Mouse (Mus musculus) forebrain, embryonic 13.5 days (tissue): ENCODE measurements around the gene Sf3b6. TPM values are rescaled to one million over a fixed set of nuclear protein-coding genes. Genes with fewer than 3 reads are reported as not detected.

Experiments used
- ATAC-seq: fragments of 200-750 bp; cut with Nextera tagmentation; 2 replicates; pipeline ENCODE4 v1.8.0; 2017
- H3K27ac ChIP-seq: fragments of 300-500 bp; sonication (generic); 2 replicates; pipeline ENCODE4 v1.5.1; 2015; ENCODE audit warnings: inconsistent platforms, mild to moderate bottlenecking, moderate library complexity
- H3K27me3 ChIP-seq: fragments of 300-500 bp; sonication (generic); 2 replicates; pipeline ENCODE4 v1.6.1; 2015; ENCODE audit warnings: mild to moderate bottlenecking, inconsistent platforms
- H3K36me3 ChIP-seq: fragments of 300-500 bp; sonication (generic); 2 replicates; pipeline ENCODE4 v1.6.1; 2015; ENCODE audit warnings: mild to moderate bottlenecking, inconsistent platforms; ENCODE audit not compliant: poor library complexity, severe bottlenecking
- H3K4me1 ChIP-seq: fragments of 300-500 bp; sonication (generic); 2 replicates; pipeline ENCODE4 v1.6.1; 2015; ENCODE audit warnings: inconsistent platforms
- H3K4me2 ChIP-seq: fragments of 300-500 bp; sonication (generic); 2 replicates; pipeline ENCODE4 v1.6.1; 2015; ENCODE audit warnings: inconsistent platforms, mild to moderate bottlenecking, moderate library complexity
- H3K4me3 ChIP-seq: fragments of 300-500 bp; sonication (generic); 2 replicates; pipeline ENCODE4 v1.5.1; 2015; ENCODE audit warnings: mild to moderate bottlenecking, inconsistent platforms
- H3K9ac ChIP-seq: fragments of 300-500 bp; sonication (generic); 2 replicates; pipeline ENCODE4 v1.6.1; 2015; ENCODE audit warnings: mild to moderate bottlenecking, inconsistent platforms
- H3K9me3 ChIP-seq: fragments of 300-500 bp; sonication (generic); replicated peaks from 2 replicates; pipeline ENCODE4 v1.6.1; 2016; ENCODE audit warnings: inconsistent platforms
- WGBS: fragments of 180-500 bp; shearing (Covaris S2); methylation state at CpG from one replicate; pipeline ENCODE4 v1.1.7; 2015; 5-methylcytosine and 5-hydroxymethylcytosine counted together
- polyA plus RNA-seq: library from polyadenylated mRNA; unstranded; fragments of >200 nt; fragmentation: Nextera tagmentation; extraction: Ambion mirVana; gene quantifications from 2 replicates; pipeline ENCODE4 v1.2.1, GENCODE M21; 2015

The Sf3b6 gene
- polyA plus RNA-seq, 1 experiment from 2014 or later: 345 TPM

- H3K9ac ChIP-seq: peak within 1 kb of the TSS; percentile 65
- peaks cover 21% of the 10 kb centered on the region for H3K27me3 ChIP-seq
- peak within 1 kb of the TSS; percentile 69 for H3K4me3 ChIP-seq
- H3K4me1 ChIP-seq: peaks cover 13% of the 10 kb centered on the region
- H3K36me3 ChIP-seq: no peaks in the 10 kb centered on the region
- WGBS: under 1% methylated on average over 30 of the region's 30 CpGs
- H3K9me3 ChIP-seq: no peaks in the 10 kb centered on the region
- peak; percentile 95 for ATAC-seq
- no peak within 1 kb of the TSS for H3K27ac ChIP-seq
- H3K4me2 ChIP-seq: peak within 1 kb of the TSS; percentile 94
Measured at GRCm38 (mm10) chr12:4842890-4843597, 25.7 kb downstream of the Sf3b6 start, which contains the start of gene Wdcp. Wdcp (plus strand) TSS chr12:4843303.

DNA sequence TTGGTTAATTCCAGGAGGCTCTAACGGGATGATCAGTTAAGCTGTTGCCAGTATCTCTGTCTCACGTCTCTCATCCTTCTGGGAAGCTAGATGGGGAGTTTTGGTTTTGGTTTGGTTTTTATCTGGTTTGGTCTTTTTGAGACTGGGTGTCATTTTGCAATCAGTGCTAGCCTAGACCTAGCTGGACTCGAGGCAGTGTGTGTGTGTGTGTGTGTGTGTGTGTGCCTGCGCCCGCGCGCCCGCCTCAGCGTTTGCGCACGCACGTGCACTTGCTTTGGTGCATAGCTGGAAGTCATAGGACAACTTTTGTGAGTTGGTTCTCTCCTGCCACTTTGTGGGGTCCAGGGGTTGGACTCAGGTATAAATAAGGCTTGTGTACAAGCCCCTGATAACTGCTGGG, 26.4 kb downstream of the Sf3b6 start:
- peaks cover 13% of the 10 kb centered on the region for H3K4me1 ChIP-seq
- under 1% methylated on average over 12 of the region's 12 CpGs for WGBS

DNA sequence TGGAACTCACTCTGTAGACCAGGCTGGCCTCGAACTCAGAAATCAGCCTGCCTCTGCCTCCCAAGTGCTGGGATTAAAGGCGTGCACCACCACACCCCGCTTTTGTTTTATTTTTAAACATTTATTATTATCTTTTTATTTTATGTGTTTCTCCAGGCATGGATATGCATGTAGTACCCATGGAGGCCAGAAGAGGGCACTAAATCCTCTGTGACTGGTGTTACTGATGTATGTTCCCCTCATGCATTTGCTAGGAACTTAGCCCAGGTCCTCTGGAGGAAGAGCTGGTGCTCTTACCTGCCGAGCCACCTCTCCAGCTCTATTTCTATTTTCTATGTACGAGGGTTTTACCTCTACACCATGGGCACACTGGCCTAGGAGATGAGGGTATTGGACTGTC, 38.8 kb downstream of the Sf3b6 start:
- Histone ChIP-seq H3K9ac (no peak overlapping the region), H3K4me2 (no peak overlapping the region), H3K36me3 (peaks cover 35% of the 10 kb centered on the region), H3K4me1 (no peaks in the 10 kb centered on the region), H3K4me3 (no peak overlapping the region), H3K27me3 (no peaks in the 10 kb centered on the region), H3K9me3 (0 out of 2 replicates have a peak, but pooled peaks cover 3% of the 10 kb centered on the region), H3K27ac (no peak overlapping the region)
- no peak for ATAC-seq
- WGBS: 95% methylated on average over 5 of the region's 5 CpGs

More for the DNA sequence above, 26.4 kb downstream of the Sf3b6 start:
- Histone ChIP-seq H3K4me3 (peak overlapping the region; percentile 69), H3K9me3 (no peaks in the 10 kb centered on the region), H3K4me2 (peak overlapping the region; percentile 76), H3K27me3 (peaks cover 21% of the 10 kb centered on the region), H3K9ac (peak overlapping the region; percentile 65), H3K36me3 (no peaks in the 10 kb centered on the region), H3K27ac (no peak overlapping the region)
- ATAC-seq: 0 out of 2 replicates have a peak, but pooled peaks have one; percentile 37

GRCm38 (mm10) chr12:4856834-4857233, 39.5 kb downstream of the Sf3b6 start:
- no peaks in the 10 kb centered on the region for H3K27me3 ChIP-seq
- H3K9ac ChIP-seq: no peak overlapping the region
- WGBS: 98% methylated on average over 2 of the region's 2 CpGs
- no peak overlapping the region for H3K4me2 ChIP-seq
- no peak overlapping the region for H3K27ac ChIP-seq
- no peaks in the 10 kb centered on the region for H3K4me1 ChIP-seq
- H3K36me3 ChIP-seq: peaks cover 29% of the 10 kb centered on the region
- no peak for ATAC-seq
- no peak overlapping the region for H3K4me3 ChIP-seq
- 0 out of 2 replicates have a peak, but pooled peaks cover 3% of the 10 kb centered on the region for H3K9me3 ChIP-seq

DNA sequence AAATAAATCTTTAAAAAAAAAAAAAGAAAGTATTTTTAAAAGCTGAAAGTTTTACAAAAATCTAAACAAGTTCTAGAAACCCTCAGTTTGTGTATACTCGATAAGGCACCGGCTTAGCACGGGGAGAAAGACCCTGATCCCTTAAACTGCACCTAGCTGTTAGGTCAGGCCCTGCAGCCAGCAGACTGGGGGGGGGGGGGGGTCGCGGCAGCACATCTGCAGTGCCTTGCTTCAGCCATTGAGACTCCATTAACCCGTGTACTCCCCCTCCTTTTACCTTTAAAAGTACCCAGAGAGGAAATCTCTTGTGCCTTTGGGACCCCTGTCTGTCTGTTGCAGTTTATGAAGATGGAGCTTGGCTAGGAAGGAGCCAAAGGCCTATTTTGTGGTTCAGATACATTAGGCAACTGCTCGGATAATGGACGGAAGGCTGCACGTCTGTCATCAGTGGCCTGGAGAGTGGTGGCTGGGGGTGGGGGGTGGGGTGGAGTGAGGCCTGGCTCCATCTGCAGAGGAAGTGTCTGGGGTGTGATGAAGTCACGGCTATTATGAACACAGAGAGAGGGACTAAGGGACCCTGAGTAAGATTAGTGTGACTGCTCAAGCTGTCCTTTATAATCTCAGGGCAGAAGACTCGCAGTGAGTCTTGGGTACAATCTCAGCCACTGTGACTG, 42.0 kb downstream of the Sf3b6 start:
- no peak for ATAC-seq
- WGBS: 72% methylated on average over 11 of the region's 11 CpGs
- H3K27ac ChIP-seq: no peak overlapping the region

DNA sequence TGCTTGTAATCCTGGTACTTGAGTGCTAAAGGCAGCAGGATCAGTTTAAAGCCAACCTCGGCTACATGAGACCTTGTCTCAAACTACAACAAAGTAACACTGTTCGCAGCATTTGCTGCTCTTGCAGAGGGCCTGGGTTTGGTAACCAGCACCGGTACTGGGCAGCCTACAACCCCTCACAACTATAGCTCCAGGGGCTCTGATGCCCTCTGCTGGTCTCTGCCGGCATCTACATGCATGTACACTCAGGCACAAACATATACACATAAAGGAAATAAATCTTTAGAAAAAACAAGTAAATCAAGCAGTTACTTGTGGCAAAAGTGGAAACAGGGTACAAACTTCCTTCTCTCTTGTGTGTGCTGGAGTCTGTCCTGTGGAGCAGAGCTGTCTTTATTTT, 45.3 kb downstream of the Sf3b6 start:
- H3K4me2 ChIP-seq: no peak overlapping the region
- no peak for ATAC-seq
- 0 out of 2 replicates have a peak, but pooled peaks cover under 1% of the 10 kb centered on the region for H3K36me3 ChIP-seq
- WGBS: 89% methylated on average over 4 of the region's 4 CpGs
- H3K9ac ChIP-seq: no peak overlapping the region
- H3K4me1 ChIP-seq: peaks cover 9% of the 10 kb centered on the region; the same call in 1 of the 2 replicates
- H3K27ac ChIP-seq: no peak overlapping the region
- H3K27me3 ChIP-seq: no peaks in the 10 kb centered on the region
- H3K9me3 ChIP-seq: no peaks in the 10 kb centered on the region
- no peak overlapping the region for H3K4me3 ChIP-seq

More for the DNA sequence above, 42.0 kb downstream of the Sf3b6 start:
- Histone ChIP-seq H3K4me1 (peaks cover 9% of the 10 kb centered on the region; the same call in 1 of the 2 replicates), H3K9me3 (0 out of 2 replicates have a peak, but pooled peaks cover 3% of the 10 kb centered on the region), H3K4me3 (no peak overlapping the region), H3K4me2 (no peak overlapping the region), H3K36me3 (peaks cover 22% of the 10 kb centered on the region), H3K27me3 (no peaks in the 10 kb centered on the region), H3K9ac (no peak overlapping the region)

GRCm38 (mm10) chr12:4863654-4864337, 46.5 kb downstream of the Sf3b6 start:
- Histone ChIP-seq H3K4me1 (peaks cover 9% of the 10 kb centered on the region; the same call in 1 of the 2 replicates), H3K4me3 (no peak overlapping the region), H3K4me2 (no peak overlapping the region), H3K9me3 (no peaks in the 10 kb centered on the region), H3K9ac (no peak overlapping the region), H3K27me3 (no peaks in the 10 kb centered on the region), H3K27ac (no peak overlapping the region), H3K36me3 (no peaks in the 10 kb centered on the region)
- ATAC-seq: no peak
- WGBS: 72% methylated on average over 4 of the region's 4 CpGs

DNA sequence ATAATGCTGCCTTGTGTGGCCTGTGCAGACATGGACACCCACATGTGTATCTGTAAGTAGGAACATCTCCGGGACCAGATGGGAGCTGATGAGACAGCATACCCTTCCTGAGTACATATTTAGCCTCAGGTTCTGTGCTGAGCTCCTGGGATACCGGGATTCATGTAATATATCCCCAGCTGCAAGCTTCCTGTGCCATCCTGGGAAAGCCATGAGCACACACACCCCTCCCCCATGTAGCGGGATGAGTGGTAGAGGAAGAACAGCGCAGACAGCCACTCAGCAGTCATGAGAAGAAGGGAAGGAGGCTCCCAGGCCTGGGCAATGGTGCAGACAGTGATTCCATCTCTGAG, 47.0 kb downstream of the Sf3b6 start:
- H3K27me3 ChIP-seq: no peaks in the 10 kb centered on the region
- ATAC-seq: no peak
- H3K4me2 ChIP-seq: no peak overlapping the region
- H3K4me3 ChIP-seq: no peak overlapping the region
- no peaks in the 10 kb centered on the region for H3K36me3 ChIP-seq
- peaks cover 9% of the 10 kb centered on the region; the same call in 1 of the 2 replicates for H3K4me1 ChIP-seq
- H3K27ac ChIP-seq: no peak overlapping the region
- WGBS: 83% methylated on average over 4 of the region's 4 CpGs
- no peak overlapping the region for H3K9ac ChIP-seq
- H3K9me3 ChIP-seq: no peaks in the 10 kb centered on the region

DNA sequence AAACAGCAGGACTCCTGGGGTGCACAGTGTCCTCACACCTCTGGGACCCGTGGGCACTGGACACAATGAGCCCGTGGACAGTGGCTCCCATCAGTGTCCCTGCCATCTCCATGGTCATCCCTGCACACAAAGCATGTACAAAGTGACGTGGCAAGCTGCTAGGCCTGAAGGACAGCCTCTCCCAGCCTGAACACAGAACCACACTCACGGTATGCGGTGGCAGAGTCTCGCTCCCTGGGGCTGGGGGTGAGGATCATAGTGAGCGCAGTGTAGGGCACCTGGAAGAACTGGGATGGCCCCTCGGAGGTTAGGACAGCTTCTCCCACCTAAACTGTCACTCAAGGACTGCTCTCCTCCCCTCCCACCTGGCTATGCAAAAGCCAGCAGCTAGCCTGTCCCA, 51.6 kb downstream of the Sf3b6 start:
- Histone ChIP-seq H3K9me3 (no peaks in the 10 kb centered on the region), H3K9ac (no peak overlapping the region), H3K27ac (no peak overlapping the region), H3K4me2 (no peak overlapping the region), H3K4me1 (peaks cover 7% of the 10 kb centered on the region), H3K36me3 (no peaks in the 10 kb centered on the region), H3K4me3 (no peak overlapping the region), H3K27me3 (peaks cover 10% of the 10 kb centered on the region; the same call in 1 of the 2 replicates)
- no peak for ATAC-seq
- WGBS: 79% methylated on average over 8 of the region's 8 CpGs

GRCm38 (mm10) chr12:4871260-4871659, 53.9 kb downstream of the Sf3b6 start:
- Histone ChIP-seq H3K27me3 (peaks cover 10% of the 10 kb centered on the region; the same call in 1 of the 2 replicates), H3K9ac (no peak overlapping the region), H3K4me1 (peaks cover 12% of the 10 kb centered on the region), H3K27ac (no peak overlapping the region), H3K4me2 (no peak overlapping the region), H3K36me3 (no peaks in the 10 kb centered on the region), H3K4me3 (no peak overlapping the region), H3K9me3 (no peaks in the 10 kb centered on the region)
- WGBS: 87% methylated on average over 5 of the region's 5 CpGs
- no peak for ATAC-seq

DNA sequence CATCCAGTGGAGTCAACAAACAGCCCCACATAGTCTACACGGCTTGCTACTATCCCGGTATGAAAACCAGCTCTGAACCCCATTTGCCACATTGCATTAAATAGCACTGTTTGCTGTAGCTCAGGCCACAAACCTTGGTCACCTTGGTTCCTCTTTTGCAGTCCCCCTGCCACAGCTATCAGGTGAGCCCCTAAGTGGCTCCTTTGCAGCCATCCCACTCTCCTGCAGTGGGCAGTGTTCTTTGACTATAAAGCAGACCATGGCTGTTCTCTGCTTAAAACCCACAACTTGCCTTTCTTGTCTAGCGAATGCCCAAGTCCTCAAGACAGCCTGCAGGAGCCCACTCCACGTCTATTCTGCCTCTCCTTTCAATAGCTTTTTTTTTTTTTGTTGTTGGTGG, 54.9 kb downstream of the Sf3b6 start:
- Histone ChIP-seq H3K27me3 (peaks cover 10% of the 10 kb centered on the region; the same call in 1 of the 2 replicates), H3K36me3 (no peaks in the 10 kb centered on the region), H3K4me3 (no peak overlapping the region), H3K9me3 (no peaks in the 10 kb centered on the region), H3K4me1 (peaks cover 12% of the 10 kb centered on the region), H3K9ac (no peak overlapping the region), H3K27ac (no peak overlapping the region), H3K4me2 (no peak overlapping the region)
- ATAC-seq: no peak
- WGBS: 56% methylated on average over 4 of the region's 4 CpGs

DNA sequence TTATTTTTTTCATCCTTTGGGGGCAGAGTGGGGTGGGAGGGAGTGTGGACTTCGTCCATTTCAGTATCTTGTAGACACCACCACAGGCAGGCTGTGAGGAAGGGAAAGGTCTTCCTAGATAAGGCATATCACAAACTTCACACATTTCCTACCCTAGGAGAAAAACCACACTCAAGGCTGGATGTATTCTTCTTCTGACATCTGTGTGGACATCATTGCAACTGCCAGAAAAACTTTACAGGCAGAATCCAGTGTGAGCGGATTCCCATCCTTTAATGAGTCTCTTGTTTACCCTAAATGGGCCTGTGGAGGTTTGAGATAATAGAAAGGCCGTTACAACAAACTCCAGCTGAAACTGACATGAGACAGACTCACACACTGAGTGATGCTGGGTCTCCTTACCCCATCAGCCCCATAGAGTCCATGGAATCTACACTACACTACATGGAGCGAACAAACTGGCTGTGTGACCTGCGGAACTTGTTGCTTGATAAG, 55.7 kb downstream of the Sf3b6 start:
- no peaks in the 10 kb centered on the region for H3K36me3 ChIP-seq
- H3K9me3 ChIP-seq: no peaks in the 10 kb centered on the region
- no peak overlapping the region for H3K9ac ChIP-seq
- H3K4me2 ChIP-seq: no peak overlapping the region
- H3K27me3 ChIP-seq: peaks cover 10% of the 10 kb centered on the region; the same call in 1 of the 2 replicates
- no peak overlapping the region for H3K4me3 ChIP-seq
- ATAC-seq: no peak
- 78% methylated on average over 5 of the region's 5 CpGs for WGBS
- no peak overlapping the region for H3K27ac ChIP-seq
- peaks cover 12% of the 10 kb centered on the region for H3K4me1 ChIP-seq
